Mouse (Mus musculus): Measurements from ENCODE around the gene Trmt44. TPM values are rescaled to one million over a fixed set of nuclear protein-coding genes. Genes with fewer than 3 reads are reported as not detected.

The Trmt44 gene
- polyA plus RNA-seq (2015; fragmentation: Nextera tagmentation; extraction: Ambion mirVana) = 3.1 and 3.4 TPM in 2 replicates

GRCm38 (mm10) chr5:35574653-35575599 is at the start of gene Trmt44:
Gene Trmt44, minus strand, starts transcription at chr5:35575070.
- H3K4me3 ChIP-seq (replicated peaks) = peak within 1 kb of the TSS; percentile 96
- H3K9ac ChIP-seq = peak within 1 kb of the TSS; percentile 90
- peaks cover 15% of the 10 kb centered on the region for H3K4me1 ChIP-seq (replicated peaks)
- H3K27ac ChIP-seq = peak within 1 kb of the TSS; percentile 58
- WGBS (ENCODE audit: insufficient replicate concordance) = 3% methylated on average over 56 of the region's 56 CpGs
- ATAC-seq (ENCODE audit: low read depth) (peak; percentile 95), DNase-seq (peak; percentile 80)
- no peaks in the 10 kb centered on the region for H3K9me3 ChIP-seq (replicated peaks)
- peak within 1 kb of the TSS; percentile 90 for H3K4me2 ChIP-seq
- H3K36me3 ChIP-seq = peaks cover 36% of the 10 kb centered on the region
- no peaks in the 10 kb centered on the region for H3K27me3 ChIP-seq

GRCm38 (mm10) chr5:35623831-35624230 is 49.0 kb upstream of the Trmt44 start:
- Histone ChIP-seq H3K9me3 (replicated peaks) (no peaks in the 10 kb centered on the region), H3K27ac (no peak overlapping the region), H3K4me1 (replicated peaks) (no peaks in the 10 kb centered on the region), H3K36me3 (no peaks in the 10 kb centered on the region), H3K4me2 (no peak overlapping the region), H3K4me3 (replicated peaks) (no peak overlapping the region), H3K27me3 (no peaks in the 10 kb centered on the region), H3K9ac (no peak overlapping the region)
- no peak for ATAC-seq (ENCODE audit: low read depth)
- no peak for DNase-seq

GRCm38 (mm10) chr5:35621114-35621513 is 46.2 kb upstream of the Trmt44 start:
- no peaks in the 10 kb centered on the region for H3K36me3 ChIP-seq
- no peak for DNase-seq
- H3K27me3 ChIP-seq = no peaks in the 10 kb centered on the region
- H3K27ac ChIP-seq = no peak overlapping the region
- no peak overlapping the region for H3K9ac ChIP-seq
- ATAC-seq (ENCODE audit: low read depth) = no peak
- no peaks in the 10 kb centered on the region for H3K9me3 ChIP-seq (replicated peaks)
- 25% methylated on average over 4 of the region's 4 CpGs for WGBS (ENCODE audit: insufficient replicate concordance)
- no peak overlapping the region for H3K4me3 ChIP-seq (replicated peaks)
- H3K4me2 ChIP-seq = no peak overlapping the region
- no peaks in the 10 kb centered on the region for H3K4me1 ChIP-seq (replicated peaks)

GRCm38 (mm10) chr5:35616943-35617342 is 42.1 kb upstream of the Trmt44 start:
- ATAC-seq (ENCODE audit: low read depth) (no peak), DNase-seq (no peak)
- Histone ChIP-seq H3K27ac (no peak overlapping the region), H3K4me1 (replicated peaks) (no peaks in the 10 kb centered on the region), H3K36me3 (no peaks in the 10 kb centered on the region), H3K9me3 (replicated peaks) (no peaks in the 10 kb centered on the region), H3K9ac (no peak overlapping the region), H3K4me3 (replicated peaks) (no peak overlapping the region), H3K27me3 (no peaks in the 10 kb centered on the region), H3K4me2 (no peak overlapping the region)
- 60% methylated on average over 5 of the region's 5 CpGs for WGBS (ENCODE audit: insufficient replicate concordance)

GRCm38 (mm10) chr5:35612722-35613121 is 37.9 kb upstream of the Trmt44 start:
- Histone ChIP-seq H3K9ac (no peak overlapping the region), H3K27me3 (no peaks in the 10 kb centered on the region), H3K4me3 (replicated peaks) (no peak overlapping the region), H3K36me3 (no peaks in the 10 kb centered on the region), H3K4me2 (no peak overlapping the region), H3K9me3 (replicated peaks) (no peaks in the 10 kb centered on the region), H3K27ac (no peak overlapping the region), H3K4me1 (replicated peaks) (no peaks in the 10 kb centered on the region)
- ATAC-seq (ENCODE audit: low read depth) (no peak), DNase-seq (no peak)
- WGBS (ENCODE audit: insufficient replicate concordance) = 69% methylated on average over 8 of the region's 8 CpGs

- Histone ChIP-seq H3K27me3 (no peaks in the 10 kb centered on the region), H3K9ac (no peak overlapping the region), H3K4me2 (no peak overlapping the region), H3K9me3 (replicated peaks) (no peaks in the 10 kb centered on the region), H3K27ac (no peak overlapping the region), H3K36me3 (no peaks in the 10 kb centered on the region), H3K4me1 (replicated peaks) (no peaks in the 10 kb centered on the region), H3K4me3 (replicated peaks) (no peak overlapping the region)
- DNase-seq (no peak), ATAC-seq (ENCODE audit: low read depth) (no peak)
- 71% methylated on average over 11 of the region's 11 CpGs for WGBS (ENCODE audit: insufficient replicate concordance)
Observed at GRCm38 (mm10) chr5:35611900-35612299, 37.0 kb upstream of the Trmt44 start.

- ATAC-seq (ENCODE audit: low read depth) (no peak), DNase-seq (no peak)
- H3K9me3 ChIP-seq (replicated peaks) = no peaks in the 10 kb centered on the region
- no peak overlapping the region for H3K4me3 ChIP-seq (replicated peaks)
- H3K27ac ChIP-seq = no peak overlapping the region
- H3K4me1 ChIP-seq (replicated peaks) = no peaks in the 10 kb centered on the region
- H3K27me3 ChIP-seq = no peaks in the 10 kb centered on the region
- no peaks in the 10 kb centered on the region for H3K36me3 ChIP-seq
- H3K9ac ChIP-seq = no peak overlapping the region
- H3K4me2 ChIP-seq = no peak overlapping the region
- WGBS (ENCODE audit: insufficient replicate concordance) = 71% methylated on average over 9 of the region's 9 CpGs
Observed at GRCm38 (mm10) chr5:35611170-35611569, 36.3 kb upstream of the Trmt44 start.

- H3K27me3 ChIP-seq = no peaks in the 10 kb centered on the region
- no peaks in the 10 kb centered on the region for H3K9me3 ChIP-seq (replicated peaks)
- no peak overlapping the region for H3K9ac ChIP-seq
- 76% methylated on average over 7 of the region's 7 CpGs for WGBS (ENCODE audit: insufficient replicate concordance)
- DNase-seq = no peak
- H3K4me3 ChIP-seq (replicated peaks) = no peak overlapping the region
- H3K4me1 ChIP-seq (replicated peaks) = no peaks in the 10 kb centered on the region
- H3K27ac ChIP-seq = no peak overlapping the region
- no peak for ATAC-seq (ENCODE audit: low read depth)
- H3K36me3 ChIP-seq = no peaks in the 10 kb centered on the region
- H3K4me2 ChIP-seq = no peak overlapping the region
Observed at GRCm38 (mm10) chr5:35610381-35610780, 35.5 kb upstream of the Trmt44 start.

- ATAC-seq (ENCODE audit: low read depth) (no peak), DNase-seq (no peak)
- H3K4me2 ChIP-seq = no peak overlapping the region
- no peak overlapping the region for H3K4me3 ChIP-seq (replicated peaks)
- no peak overlapping the region for H3K9ac ChIP-seq
- 55% methylated on average over 2 of the region's 2 CpGs for WGBS (ENCODE audit: insufficient replicate concordance)
- H3K27ac ChIP-seq = no peak overlapping the region
- no peaks in the 10 kb centered on the region for H3K27me3 ChIP-seq
- H3K36me3 ChIP-seq = no peaks in the 10 kb centered on the region
- H3K9me3 ChIP-seq (replicated peaks) = no peaks in the 10 kb centered on the region
- no peaks in the 10 kb centered on the region for H3K4me1 ChIP-seq (replicated peaks)
Observed at GRCm38 (mm10) chr5:35609971-35610370, 35.1 kb upstream of the Trmt44 start.

GRCm38 (mm10) chr5:35609381-35609780 is 34.5 kb upstream of the Trmt44 start:
- WGBS (ENCODE audit: insufficient replicate concordance) = 49% methylated on average over 12 of the region's 12 CpGs

GRCm38 (mm10) chr5:35608559-35608958 is 33.7 kb upstream of the Trmt44 start:
- H3K9ac ChIP-seq = no peak overlapping the region
- H3K27ac ChIP-seq = no peak overlapping the region
- no peaks in the 10 kb centered on the region for H3K36me3 ChIP-seq
- WGBS (ENCODE audit: insufficient replicate concordance) = 62% methylated on average over 5 of the region's 5 CpGs
- ATAC-seq (ENCODE audit: low read depth) (no peak), DNase-seq (no peak)
- no peaks in the 10 kb centered on the region for H3K4me1 ChIP-seq (replicated peaks)
- no peaks in the 10 kb centered on the region for H3K27me3 ChIP-seq
- H3K9me3 ChIP-seq (replicated peaks) = no peaks in the 10 kb centered on the region
- no peak overlapping the region for H3K4me3 ChIP-seq (replicated peaks)
- no peak overlapping the region for H3K4me2 ChIP-seq

More at GRCm38 (mm10) chr5:35609381-35609780, 34.5 kb upstream of the Trmt44 start:
- no peaks in the 10 kb centered on the region for H3K27me3 ChIP-seq
- no peaks in the 10 kb centered on the region for H3K36me3 ChIP-seq
- no peaks in the 10 kb centered on the region for H3K4me1 ChIP-seq (replicated peaks)
- H3K4me2 ChIP-seq = no peak overlapping the region
- no peaks in the 10 kb centered on the region for H3K9me3 ChIP-seq (replicated peaks)
- H3K27ac ChIP-seq = no peak overlapping the region
- ATAC-seq (ENCODE audit: low read depth) = no peak
- no peak overlapping the region for H3K9ac ChIP-seq
- no peak overlapping the region for H3K4me3 ChIP-seq (replicated peaks)
- no peak for DNase-seq

GRCm38 (mm10) chr5:35607784-35608183 is 32.9 kb upstream of the Trmt44 start:
- Histone ChIP-seq H3K4me2 (no peak overlapping the region), H3K27me3 (no peaks in the 10 kb centered on the region), H3K9ac (no peak overlapping the region), H3K36me3 (no peaks in the 10 kb centered on the region), H3K27ac (no peak overlapping the region), H3K9me3 (replicated peaks) (no peaks in the 10 kb centered on the region), H3K4me3 (replicated peaks) (no peak overlapping the region), H3K4me1 (replicated peaks) (no peaks in the 10 kb centered on the region)
- 66% methylated on average over 6 of the region's 7 CpGs for WGBS (ENCODE audit: insufficient replicate concordance)
- DNase-seq = no peak
- ATAC-seq (ENCODE audit: low read depth) = no peak
